Mouse (Mus musculus): Measurements from ENCODE around the gene Tenm3. TPM values are rescaled to one million over a fixed set of nuclear protein-coding genes. Genes with fewer than 3 reads are reported as not detected.
A peak's percentile ranks its signal among the peaks of the same experiment; 100 is the strongest.

Gene Tenm3
- polyA plus RNA-seq, 2 experiments: 38.0 to 48.1 TPM

- Histone ChIP-seq H3K36me3 (ENCODE audit: control insufficient read depth, insufficient read depth, low read length) (no peaks in the 10 kb centered on the region), H3K4me3 (replicated peaks; ENCODE audit: low read length) (no peak overlapping the region), H3K9ac (ENCODE audit: low read depth, low read length, severe bottlenecking) (no peak overlapping the region), H3K27ac (replicated peaks; ENCODE audit: low read depth, low read length) (no peak overlapping the region), H3K4me1 (ENCODE audit: control insufficient read depth, insufficient read depth, low read length) (peaks cover 27% of the 10 kb centered on the region), H3K4me2 (replicated peaks; ENCODE audit: low read depth, low read length, severe bottlenecking) (no peak overlapping the region), H3K27me3 (ENCODE audit: control insufficient read depth, insufficient read depth, low read length) (no peaks in the 10 kb centered on the region), H3K9me3 (ENCODE audit: control insufficient read depth, low read length) (no peaks in the 10 kb centered on the region)
- 3% methylated on average over 3 of the region's 3 CpGs for WGBS
- peak; percentile 48 for DNase-seq (ENCODE audit: low spot score)
- ATAC-seq (ENCODE audit: low FRiP score, low read depth): no peak
- TF ChIP-seq POLR2A (IDR thresholded peaks at IDR 0.05; ENCODE audit: borderline replicate concordance, extremely low read depth, insufficient read depth, insufficient read length): no peak
Observed at GRCm38 (mm10) chr8:48449625-48450024, 394.1 kb downstream of the Tenm3 start.

- TF ChIP-seq POLR2A (IDR thresholded peaks at IDR 0.05; ENCODE audit: borderline replicate concordance, extremely low read depth, insufficient read depth, insufficient read length): no peak
- H3K9ac ChIP-seq (ENCODE audit: low read depth, low read length, severe bottlenecking): no peak overlapping the region
- H3K4me1 ChIP-seq (ENCODE audit: control insufficient read depth, insufficient read depth, low read length): peaks cover 14% of the 10 kb centered on the region
- H3K27me3 ChIP-seq (ENCODE audit: control insufficient read depth, insufficient read depth, low read length): no peaks in the 10 kb centered on the region
- DNase-seq (ENCODE audit: low spot score) (no peak), ATAC-seq (ENCODE audit: low FRiP score, low read depth) (no peak)
- no peaks in the 10 kb centered on the region for H3K36me3 ChIP-seq (ENCODE audit: control insufficient read depth, insufficient read depth, low read length)
- H3K27ac ChIP-seq (replicated peaks; ENCODE audit: low read depth, low read length): no peak overlapping the region
- WGBS: 94% methylated on average over 4 of the region's 4 CpGs
- no peak overlapping the region for H3K4me3 ChIP-seq (replicated peaks; ENCODE audit: low read length)
- no peak overlapping the region for H3K4me2 ChIP-seq (replicated peaks; ENCODE audit: low read depth, low read length, severe bottlenecking)
- no peaks in the 10 kb centered on the region for H3K9me3 ChIP-seq (ENCODE audit: control insufficient read depth, low read length)
Observed at GRCm38 (mm10) chr8:48445690-48446089, 398.1 kb downstream of the Tenm3 start.

- DNase-seq (ENCODE audit: low spot score) (no peak), ATAC-seq (ENCODE audit: low FRiP score, low read depth) (no peak)
- no peak for TF ChIP-seq POLR2A (IDR thresholded peaks at IDR 0.05; ENCODE audit: borderline replicate concordance, extremely low read depth, insufficient read depth, insufficient read length)
- no peak overlapping the region for H3K4me3 ChIP-seq (replicated peaks; ENCODE audit: low read length)
- no peaks in the 10 kb centered on the region for H3K4me1 ChIP-seq (ENCODE audit: control insufficient read depth, insufficient read depth, low read length)
- no peak overlapping the region for H3K27ac ChIP-seq (replicated peaks; ENCODE audit: low read depth, low read length)
- no peak overlapping the region for H3K4me2 ChIP-seq (replicated peaks; ENCODE audit: low read depth, low read length, severe bottlenecking)
- no peak overlapping the region for H3K9ac ChIP-seq (ENCODE audit: low read depth, low read length, severe bottlenecking)
- H3K36me3 ChIP-seq (ENCODE audit: control insufficient read depth, insufficient read depth, low read length): no peaks in the 10 kb centered on the region; the same call in 1 of the 2 replicates
- WGBS: 74% methylated on average over 12 of the region's 12 CpGs
- H3K27me3 ChIP-seq (ENCODE audit: control insufficient read depth, insufficient read depth, low read length): no peaks in the 10 kb centered on the region
- no peaks in the 10 kb centered on the region for H3K9me3 ChIP-seq (ENCODE audit: control insufficient read depth, low read length)
Observed at GRCm38 (mm10) chr8:48439491-48439890, 404.3 kb downstream of the Tenm3 start.

- Histone ChIP-seq H3K9ac (ENCODE audit: low read depth, low read length, severe bottlenecking) (no peak overlapping the region), H3K4me1 (ENCODE audit: control insufficient read depth, insufficient read depth, low read length) (no peaks in the 10 kb centered on the region), H3K4me3 (replicated peaks; ENCODE audit: low read length) (no peak overlapping the region), H3K27me3 (ENCODE audit: control insufficient read depth, insufficient read depth, low read length) (no peaks in the 10 kb centered on the region), H3K36me3 (ENCODE audit: control insufficient read depth, insufficient read depth, low read length) (no peaks in the 10 kb centered on the region; the same call in 1 of the 2 replicates), H3K9me3 (ENCODE audit: control insufficient read depth, low read length) (no peaks in the 10 kb centered on the region), H3K27ac (replicated peaks; ENCODE audit: low read depth, low read length) (no peak overlapping the region), H3K4me2 (replicated peaks; ENCODE audit: low read depth, low read length, severe bottlenecking) (no peak overlapping the region)
- ATAC-seq (ENCODE audit: low FRiP score, low read depth) (no peak), DNase-seq (ENCODE audit: low spot score) (no peak)
- TF ChIP-seq POLR2A (IDR thresholded peaks at IDR 0.05; ENCODE audit: borderline replicate concordance, extremely low read depth, insufficient read depth, insufficient read length): no peak
- 71% methylated on average over 16 of the region's 16 CpGs for WGBS
Observed at GRCm38 (mm10) chr8:48437523-48438207, 406.1 kb downstream of the Tenm3 start.

GRCm38 (mm10) chr8:48425101-48425500 lies 418.6 kb downstream of the Tenm3 start:
- no peaks in the 10 kb centered on the region for H3K4me1 ChIP-seq (ENCODE audit: control insufficient read depth, insufficient read depth, low read length)
- H3K36me3 ChIP-seq (ENCODE audit: control insufficient read depth, insufficient read depth, low read length): no peaks in the 10 kb centered on the region
- H3K4me3 ChIP-seq (replicated peaks; ENCODE audit: low read length): no peak overlapping the region
- no peak for TF ChIP-seq POLR2A (IDR thresholded peaks at IDR 0.05; ENCODE audit: borderline replicate concordance, extremely low read depth, insufficient read depth, insufficient read length)
- H3K9me3 ChIP-seq (ENCODE audit: control insufficient read depth, low read length): no peaks in the 10 kb centered on the region
- no peak overlapping the region for H3K9ac ChIP-seq (ENCODE audit: low read depth, low read length, severe bottlenecking)
- H3K4me2 ChIP-seq (replicated peaks; ENCODE audit: low read depth, low read length, severe bottlenecking): no peak overlapping the region
- no peak for DNase-seq (ENCODE audit: low spot score)
- WGBS: 73% methylated on average over 11 of the region's 11 CpGs
- no peak for ATAC-seq (ENCODE audit: low FRiP score, low read depth)
- H3K27me3 ChIP-seq (ENCODE audit: control insufficient read depth, insufficient read depth, low read length): no peaks in the 10 kb centered on the region
- no peak overlapping the region for H3K27ac ChIP-seq (replicated peaks; ENCODE audit: low read depth, low read length)
